Mouse (Mus musculus) hindbrain, embryonic 13.5 days (tissue): Measurements from ENCODE around the gene Pnliprp2. TPM values are rescaled to one million over a fixed set of nuclear protein-coding genes. Genes with fewer than 3 reads are reported as not detected.

Experiments used
- ATAC-seq: fragments of 200-750 bp; cut with Nextera tagmentation; 2 replicates; pipeline ENCODE4 v1.8.0; 2017; ENCODE audit warnings: moderate TSS enrichment; ENCODE audit not compliant: low FRiP score
- H3K27ac ChIP-seq: fragments of 300-500 bp; sonication (generic); 2 replicates; pipeline ENCODE4 v1.5.1; 2015; ENCODE audit warnings: inconsistent platforms, mild to moderate bottlenecking, moderate library complexity
- H3K27me3 ChIP-seq: fragments of 300-500 bp; sonication (generic); 2 replicates; pipeline ENCODE4 v1.6.1; 2015; ENCODE audit warnings: mild to moderate bottlenecking, inconsistent platforms
- H3K36me3 ChIP-seq: fragments of 300-500 bp; sonication (generic); 2 replicates; pipeline ENCODE4 v1.6.1; 2015; ENCODE audit warnings: mild to moderate bottlenecking, inconsistent platforms
- H3K4me1 ChIP-seq: fragments of 300-500 bp; sonication (generic); replicated peaks from 2 replicates; pipeline ENCODE4 v1.6.1; 2015; ENCODE audit warnings: inconsistent platforms
- H3K4me2 ChIP-seq: fragments of 300-500 bp; sonication (generic); 2 replicates; pipeline ENCODE4 v1.6.1; 2015; ENCODE audit warnings: inconsistent platforms, mild to moderate bottlenecking, moderate library complexity
- H3K4me3 ChIP-seq: fragments of 300-500 bp; sonication (generic); 2 replicates; pipeline ENCODE4 v1.5.1; 2015; ENCODE audit warnings: mild to moderate bottlenecking, inconsistent platforms
- H3K9ac ChIP-seq: fragments of 300-500 bp; sonication (generic); 2 replicates; pipeline ENCODE4 v1.6.1; 2015; ENCODE audit warnings: mild to moderate bottlenecking, inconsistent platforms
- H3K9me3 ChIP-seq: fragments of 300-500 bp; sonication (generic); 2 replicates; pipeline ENCODE4 v1.6.1; 2016; ENCODE audit warnings: inconsistent platforms
- WGBS: fragments of 180-500 bp; shearing (Covaris S2); methylation state at CpG from one replicate; pipeline ENCODE4 v1.1.7; 2015; 5-methylcytosine and 5-hydroxymethylcytosine counted together
- polyA plus RNA-seq: library from polyadenylated mRNA; unstranded; fragments of >200 nt; fragmentation: Nextera tagmentation; extraction: Ambion mirVana; gene quantifications from 2 replicates; pipeline ENCODE4 v1.2.1, GENCODE M21; 2015

Gene Pnliprp2
- polyA plus RNA-seq, 1 experiment from 2014 or later, result not detected

- H3K9me3 ChIP-seq, result peaks cover 8% of the 10 kb centered on the region; the same call in 1 of the 2 replicates
- no peak overlapping the region for H3K27ac ChIP-seq
- no peak for ATAC-seq
- H3K4me2 ChIP-seq, result no peak overlapping the region
- no peak overlapping the region for H3K4me3 ChIP-seq
- H3K27me3 ChIP-seq, result no peaks in the 10 kb centered on the region
- WGBS, result 83% methylated on average over 2 of the region's 2 CpGs
- H3K4me1 ChIP-seq, result no peaks in the 10 kb centered on the region
- H3K9ac ChIP-seq, result no peak overlapping the region
- no peaks in the 10 kb centered on the region for H3K36me3 ChIP-seq
Measured at GRCm38 (mm10) chr19:58751504-58751903, 8.0 kb upstream of the Pnliprp2 start.

DNA sequence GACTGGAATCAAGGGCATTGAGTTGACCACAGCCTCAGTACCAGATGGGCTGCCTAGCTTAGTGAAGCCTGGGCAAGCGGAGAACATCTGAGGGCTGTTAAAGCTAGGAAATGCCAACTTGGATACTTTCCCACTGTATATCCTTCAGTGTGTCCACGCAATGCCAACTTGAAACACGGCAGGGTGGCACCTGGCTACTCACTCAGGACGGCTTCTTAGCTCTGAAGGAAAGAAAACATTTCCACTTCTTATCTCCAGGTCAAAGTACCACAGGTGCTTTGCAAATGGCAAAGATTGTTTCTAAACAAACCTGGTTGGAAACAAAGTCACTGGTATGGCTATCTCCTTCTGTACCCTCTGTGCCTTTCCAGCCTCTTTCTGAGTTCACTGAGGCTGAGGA lies 648 bp upstream of the Pnliprp2 start:
- no peak for ATAC-seq
- H3K27me3 ChIP-seq, result 0 out of 2 replicates have a peak, but pooled peaks cover 4% of the 10 kb centered on the region
- H3K36me3 ChIP-seq, result no peaks in the 10 kb centered on the region
- H3K9ac ChIP-seq, result no peak overlapping the region
- WGBS, result 95% methylated on average over 4 of the region's 4 CpGs
- no peak overlapping the region for H3K4me2 ChIP-seq
- no peak overlapping the region for H3K27ac ChIP-seq
- H3K4me1 ChIP-seq, result peaks cover 3% of the 10 kb centered on the region; the same call in 1 of the 2 replicates
- no peak overlapping the region for H3K4me3 ChIP-seq
- peaks cover 8% of the 10 kb centered on the region; the same call in 1 of the 2 replicates for H3K9me3 ChIP-seq

GRCm38 (mm10) chr19:58762316-58762715 lies 2.8 kb downstream of the Pnliprp2 start:
- peaks cover 8% of the 10 kb centered on the region for H3K4me1 ChIP-seq

GRCm38 (mm10) chr19:58762848-58763541 lies 3.5 kb downstream of the Pnliprp2 start:
- H3K27me3 ChIP-seq, result peaks cover 28% of the 10 kb centered on the region; the same call in 1 of the 2 replicates
- 10% methylated on average over 12 of the region's 12 CpGs for WGBS
- peak; percentile 59; the same call in 1 of the 2 replicates for ATAC-seq
- peak overlapping the region; percentile 27; the same call in 1 of the 2 replicates for H3K4me2 ChIP-seq
- no peaks in the 10 kb centered on the region for H3K9me3 ChIP-seq
- no peak overlapping the region for H3K4me3 ChIP-seq
- peaks cover 10% of the 10 kb centered on the region for H3K4me1 ChIP-seq
- H3K36me3 ChIP-seq, result no peaks in the 10 kb centered on the region
- H3K27ac ChIP-seq, result no peak overlapping the region
- 0 out of 2 replicates have a peak overlapping the region, but pooled peaks have one; percentile 29 for H3K9ac ChIP-seq

More at GRCm38 (mm10) chr19:58762316-58762715, 2.8 kb downstream of the Pnliprp2 start:
- ATAC-seq, result no peak
- no peaks in the 10 kb centered on the region for H3K36me3 ChIP-seq
- no peaks in the 10 kb centered on the region for H3K9me3 ChIP-seq
- peaks cover 22% of the 10 kb centered on the region; the same call in 1 of the 2 replicates for H3K27me3 ChIP-seq
- no peak overlapping the region for H3K4me3 ChIP-seq
- WGBS, result 30% methylated on average over 6 of the region's 6 CpGs
- no peak overlapping the region for H3K27ac ChIP-seq
- H3K4me2 ChIP-seq, result no peak overlapping the region
- no peak overlapping the region for H3K9ac ChIP-seq

DNA sequence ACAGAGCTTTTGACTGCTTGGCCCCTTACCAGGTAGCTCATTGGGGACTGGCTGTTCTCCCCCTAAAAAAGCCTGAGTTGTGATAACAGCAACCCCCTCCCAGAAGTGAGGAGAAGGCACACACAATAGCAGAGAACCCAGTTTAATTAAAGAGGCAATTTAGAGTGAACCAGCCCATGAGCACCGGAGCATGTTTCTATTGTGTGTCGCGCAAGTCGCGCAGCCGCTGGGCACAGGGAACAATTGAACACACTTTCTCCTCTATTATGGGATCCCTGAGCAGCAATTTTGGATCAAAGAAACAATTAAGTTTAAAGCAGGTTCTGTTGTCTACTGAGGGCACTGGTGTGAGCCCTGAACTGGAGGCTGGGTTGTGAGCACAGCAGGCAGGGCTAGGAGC lies 7.8 kb downstream of the Pnliprp2 start:
- 32% methylated on average over 6 of the region's 6 CpGs for WGBS
- no peaks in the 10 kb centered on the region for H3K9me3 ChIP-seq
- H3K27ac ChIP-seq, result no peak overlapping the region
- no peak overlapping the region for H3K4me3 ChIP-seq
- peaks cover 10% of the 10 kb centered on the region for H3K4me1 ChIP-seq
- H3K4me2 ChIP-seq, result no peak overlapping the region
- H3K9ac ChIP-seq, result no peak overlapping the region
- ATAC-seq, result no peak
- H3K36me3 ChIP-seq, result no peaks in the 10 kb centered on the region
- peaks cover 31% of the 10 kb centered on the region for H3K27me3 ChIP-seq

DNA sequence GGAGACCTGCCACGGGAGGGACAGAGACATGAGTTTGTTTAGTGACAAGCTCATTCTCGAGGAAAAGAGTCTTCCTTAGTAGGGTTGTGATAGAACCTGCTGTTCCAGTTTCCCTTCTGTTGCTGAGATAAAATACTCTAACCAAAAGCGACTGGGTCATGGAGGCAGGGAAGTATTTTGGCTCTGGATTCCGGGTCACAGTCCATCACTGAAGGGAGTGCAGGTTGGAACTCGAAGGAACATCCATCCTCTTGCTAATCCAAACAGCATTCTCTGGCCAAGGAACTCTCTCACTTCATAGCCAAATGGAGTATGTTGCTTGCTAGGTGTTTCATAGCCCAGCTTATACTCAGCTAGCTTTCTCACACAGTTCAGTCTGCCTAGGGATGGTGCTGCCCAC lies 16.9 kb downstream of the Pnliprp2 start:
- no peaks in the 10 kb centered on the region for H3K36me3 ChIP-seq
- WGBS, result 81% methylated on average over 5 of the region's 5 CpGs
- H3K9ac ChIP-seq, result no peak overlapping the region
- no peak overlapping the region for H3K27ac ChIP-seq
- H3K4me1 ChIP-seq, result peaks cover 6% of the 10 kb centered on the region
- ATAC-seq, result no peak
- H3K9me3 ChIP-seq, result no peaks in the 10 kb centered on the region
- H3K27me3 ChIP-seq, result 0 out of 2 replicates have a peak, but pooled peaks cover 3% of the 10 kb centered on the region
- no peak overlapping the region for H3K4me3 ChIP-seq
- H3K4me2 ChIP-seq, result no peak overlapping the region

DNA sequence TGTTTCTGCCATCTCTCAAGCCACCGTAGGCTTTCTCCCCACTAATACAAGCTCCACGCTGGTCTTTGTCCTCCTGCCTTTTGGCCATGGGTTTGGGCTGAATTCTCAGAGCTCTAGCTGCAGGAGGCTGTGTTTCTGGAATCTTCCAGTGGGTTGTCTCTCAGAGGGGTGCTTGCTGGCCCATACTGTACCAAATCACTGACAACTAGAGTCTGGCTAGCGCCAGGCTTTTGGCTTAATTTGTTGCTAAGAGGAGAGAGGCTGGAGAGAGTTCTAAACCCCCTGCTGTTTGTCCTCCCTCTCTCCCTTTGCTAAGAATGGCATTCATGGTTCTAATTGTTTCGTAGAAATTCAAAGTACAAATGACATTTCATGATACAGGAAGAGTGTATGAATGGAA lies 22.0 kb downstream of the Pnliprp2 start:
- no peak overlapping the region for H3K4me2 ChIP-seq
- no peak for ATAC-seq
- H3K27ac ChIP-seq, result peak overlapping the region; percentile 55
- H3K9me3 ChIP-seq, result no peaks in the 10 kb centered on the region
- H3K27me3 ChIP-seq, result no peaks in the 10 kb centered on the region
- WGBS, result 36% methylated on average over 4 of the region's 4 CpGs
- H3K4me3 ChIP-seq, result no peak overlapping the region
- peaks cover 28% of the 10 kb centered on the region for H3K4me1 ChIP-seq
- H3K9ac ChIP-seq, result no peak overlapping the region
- H3K36me3 ChIP-seq, result no peaks in the 10 kb centered on the region

DNA sequence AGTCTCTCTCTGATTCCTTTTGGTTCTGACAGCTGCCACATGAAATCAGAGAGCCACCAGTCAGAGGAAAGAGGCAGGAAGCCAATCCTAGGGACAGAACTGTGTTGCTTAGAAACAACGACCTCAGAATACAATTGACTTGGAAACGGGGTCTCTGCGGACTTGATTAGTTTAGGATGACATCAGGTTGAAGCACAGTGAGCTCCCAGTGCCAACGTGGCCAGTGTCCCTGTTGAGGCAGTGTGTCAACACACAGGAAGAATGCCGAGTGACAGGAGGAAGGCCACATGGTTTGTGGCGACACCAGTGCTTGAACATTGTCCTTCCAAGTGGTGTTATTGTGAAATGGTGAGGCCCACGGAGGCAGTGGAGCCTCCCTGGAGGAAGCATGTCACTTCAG lies 24.4 kb downstream of the Pnliprp2 start:
- no peaks in the 10 kb centered on the region for H3K9me3 ChIP-seq
- no peaks in the 10 kb centered on the region for H3K36me3 ChIP-seq
- no peak overlapping the region for H3K4me3 ChIP-seq
- H3K27me3 ChIP-seq, result no peaks in the 10 kb centered on the region
- H3K4me1 ChIP-seq, result peaks cover 37% of the 10 kb centered on the region
- WGBS, result 32% methylated on average over 7 of the region's 7 CpGs
- peak; percentile 49; the same call in 1 of the 2 replicates for ATAC-seq
- peak overlapping the region; percentile 74 for H3K27ac ChIP-seq
- 0 out of 2 replicates have a peak overlapping the region, but pooled peaks have one; percentile 6 for H3K9ac ChIP-seq
- H3K4me2 ChIP-seq, result no peak overlapping the region

DNA sequence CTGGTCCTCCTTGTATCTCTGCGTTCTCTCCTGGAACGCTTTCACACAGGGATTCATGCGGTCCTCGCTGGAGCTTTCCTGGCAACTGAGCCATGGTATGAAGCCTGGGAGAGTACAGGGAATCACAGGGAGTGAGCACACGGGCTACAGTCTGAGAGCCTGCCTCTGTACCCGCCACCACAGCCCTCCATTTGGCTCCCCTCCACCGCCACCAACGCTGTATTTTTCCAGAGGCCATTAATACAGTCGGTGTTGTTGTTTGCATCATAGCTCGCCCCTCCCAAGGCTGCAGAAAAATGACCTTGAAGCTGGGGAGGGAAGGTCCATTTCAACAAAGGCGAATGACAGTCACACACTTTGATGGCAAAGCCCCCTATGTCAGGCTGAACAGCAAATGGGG lies 29.7 kb downstream of the Pnliprp2 start:
- H3K4me2 ChIP-seq, result no peak overlapping the region
- peaks cover 18% of the 10 kb centered on the region for H3K4me1 ChIP-seq
- H3K9ac ChIP-seq, result no peak overlapping the region
- no peak overlapping the region for H3K4me3 ChIP-seq
- no peaks in the 10 kb centered on the region for H3K27me3 ChIP-seq
- H3K9me3 ChIP-seq, result no peaks in the 10 kb centered on the region
- H3K27ac ChIP-seq, result peak overlapping the region; percentile 45
- H3K36me3 ChIP-seq, result no peaks in the 10 kb centered on the region
- ATAC-seq, result no peak
- 64% methylated on average over 11 of the region's 11 CpGs for WGBS

DNA sequence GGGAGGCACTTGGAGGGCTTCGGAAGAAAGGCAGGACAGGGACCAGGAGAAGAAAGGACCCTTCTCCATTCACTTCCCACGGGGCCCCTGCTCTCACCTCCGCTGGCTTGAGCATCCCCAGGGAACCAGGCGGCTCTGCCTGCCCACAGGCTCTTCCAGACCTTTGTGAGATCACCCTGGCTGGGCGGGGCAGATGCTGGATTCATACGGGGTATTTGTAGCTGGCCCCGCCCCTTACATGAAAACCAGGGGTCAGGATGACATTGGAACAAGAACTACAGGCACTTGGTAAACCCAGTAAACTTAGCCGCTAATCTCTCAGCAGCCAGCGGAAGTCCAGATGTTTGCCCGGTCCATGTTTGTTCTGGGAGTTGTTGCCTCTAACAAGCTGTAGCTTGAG lies 34.8 kb downstream of the Pnliprp2 start, which contains the start of gene 1700019N19Rik:
TSS of gene 1700019N19Rik (minus strand) at position 178 of the 400 bp plus-strand sequence.
- ATAC-seq, result no peak
- Histone ChIP-seq H3K9me3 (no peaks in the 10 kb centered on the region), H3K4me1 (peaks cover 9% of the 10 kb centered on the region), H3K9ac (no peak within 1 kb of the TSS), H3K27ac (0 out of 2 replicates have a peak within 1 kb of the TSS, but pooled peaks have one; percentile 0), H3K4me2 (no peak within 1 kb of the TSS), H3K27me3 (no peaks in the 10 kb centered on the region), H3K4me3 (no peak within 1 kb of the TSS), H3K36me3 (peaks cover 24% of the 10 kb centered on the region)
- WGBS, result 44% methylated on average over 10 of the region's 10 CpGs

DNA sequence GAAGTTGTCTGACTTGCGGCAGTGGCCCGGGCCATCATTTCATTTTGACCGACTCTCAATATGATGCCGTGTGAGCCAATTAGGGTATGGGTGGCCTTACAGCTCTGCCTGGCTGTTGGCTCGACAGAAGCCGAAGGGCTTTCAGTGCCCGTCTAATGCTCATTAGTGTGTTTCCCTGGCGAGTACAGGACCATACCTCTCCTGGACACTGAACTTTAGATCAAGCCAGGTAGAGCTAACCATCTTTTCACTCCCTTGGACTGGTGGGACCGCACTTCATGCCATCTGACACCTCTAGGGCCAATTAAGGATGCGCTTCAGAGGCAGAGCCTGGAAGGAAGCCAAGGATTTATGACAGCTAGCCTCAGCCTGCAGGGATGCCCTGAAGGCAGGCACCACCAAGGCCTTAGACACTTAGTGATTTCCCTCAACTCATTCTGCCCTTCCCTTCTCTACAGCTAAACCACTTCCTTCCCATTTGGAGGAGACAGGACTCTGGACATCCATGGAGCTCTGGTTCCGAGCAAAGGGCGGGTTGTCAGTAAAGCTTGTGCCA lies 35.7 kb downstream of the Pnliprp2 start:
- no peak overlapping the region for H3K4me2 ChIP-seq
- H3K9ac ChIP-seq, result no peak overlapping the region
- H3K36me3 ChIP-seq, result peaks cover 33% of the 10 kb centered on the region
- ATAC-seq, result peak; percentile 39; the same call in 1 of the 2 replicates
- no peaks in the 10 kb centered on the region for H3K27me3 ChIP-seq
- peaks cover 7% of the 10 kb centered on the region; the same call in 1 of the 2 replicates for H3K4me1 ChIP-seq
- H3K4me3 ChIP-seq, result no peak overlapping the region
- 71% methylated on average over 12 of the region's 12 CpGs for WGBS
- no peaks in the 10 kb centered on the region for H3K9me3 ChIP-seq
- 0 out of 2 replicates have a peak overlapping the region, but pooled peaks have one; percentile 0 for H3K27ac ChIP-seq

DNA sequence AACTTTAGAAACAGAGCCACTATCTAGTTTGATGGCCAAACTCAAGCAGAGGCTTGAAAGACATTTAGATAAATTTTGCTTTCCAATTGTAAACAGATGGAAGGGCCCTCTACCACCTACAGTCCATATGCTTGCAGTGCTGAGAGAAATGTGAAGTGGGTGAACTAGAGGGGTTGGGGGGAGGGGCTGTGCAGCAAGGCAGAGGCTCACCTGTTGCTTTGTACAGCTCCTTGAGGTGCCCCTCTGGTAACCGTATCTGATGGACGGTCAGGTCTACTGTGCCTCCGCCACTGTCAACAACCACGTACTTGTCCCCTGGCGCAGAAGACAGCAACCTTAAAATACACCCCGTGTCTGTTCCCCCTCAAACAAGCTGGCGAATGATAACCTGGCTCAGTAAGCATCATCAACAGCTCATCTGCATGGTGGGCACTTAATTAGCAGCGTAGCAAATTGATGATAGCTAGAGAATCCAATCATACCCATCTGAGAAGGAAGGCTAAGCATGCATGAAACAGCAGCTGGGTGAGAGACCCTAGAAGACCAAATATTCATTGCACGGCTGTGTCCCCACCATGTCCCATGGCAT lies 45.8 kb downstream of the Pnliprp2 start:
- no peaks in the 10 kb centered on the region for H3K27me3 ChIP-seq
- H3K4me1 ChIP-seq, result peaks cover 22% of the 10 kb centered on the region
- no peaks in the 10 kb centered on the region for H3K9me3 ChIP-seq
- no peak overlapping the region for H3K4me2 ChIP-seq
- 85% methylated on average over 9 of the region's 9 CpGs for WGBS
- H3K27ac ChIP-seq, result no peak overlapping the region
- ATAC-seq, result no peak
- no peak overlapping the region for H3K4me3 ChIP-seq
- no peak overlapping the region for H3K9ac ChIP-seq
- peaks cover 39% of the 10 kb centered on the region for H3K36me3 ChIP-seq
